Mouse (Mus musculus): ENCODE measurements around the gene 1600002K03Rik.

1600002K03Rik gene

DNA sequence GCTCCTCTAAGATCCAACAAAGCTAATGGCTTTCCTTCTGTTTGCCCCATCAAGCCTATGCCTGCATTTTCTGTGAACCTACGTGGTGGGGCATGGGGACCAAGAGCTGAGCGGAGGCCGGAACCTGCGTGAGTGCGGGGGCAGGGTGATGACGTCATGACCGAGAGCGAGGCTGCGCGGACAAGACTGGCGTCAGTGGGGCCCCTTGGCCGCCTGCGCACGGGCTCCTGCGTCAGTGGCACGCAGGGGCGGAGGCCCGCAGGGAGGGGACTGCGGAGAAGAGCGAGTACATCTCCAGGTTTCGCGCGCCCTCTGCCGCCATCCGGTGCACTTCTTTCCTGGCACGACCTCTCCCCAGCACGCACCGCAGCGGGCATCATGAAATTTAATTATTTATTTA lies 31.5 kb upstream of the 1600002K03Rik start:
- peak; percentile 95 for DNase-seq (ENCODE audit: low spot score)

DNA sequence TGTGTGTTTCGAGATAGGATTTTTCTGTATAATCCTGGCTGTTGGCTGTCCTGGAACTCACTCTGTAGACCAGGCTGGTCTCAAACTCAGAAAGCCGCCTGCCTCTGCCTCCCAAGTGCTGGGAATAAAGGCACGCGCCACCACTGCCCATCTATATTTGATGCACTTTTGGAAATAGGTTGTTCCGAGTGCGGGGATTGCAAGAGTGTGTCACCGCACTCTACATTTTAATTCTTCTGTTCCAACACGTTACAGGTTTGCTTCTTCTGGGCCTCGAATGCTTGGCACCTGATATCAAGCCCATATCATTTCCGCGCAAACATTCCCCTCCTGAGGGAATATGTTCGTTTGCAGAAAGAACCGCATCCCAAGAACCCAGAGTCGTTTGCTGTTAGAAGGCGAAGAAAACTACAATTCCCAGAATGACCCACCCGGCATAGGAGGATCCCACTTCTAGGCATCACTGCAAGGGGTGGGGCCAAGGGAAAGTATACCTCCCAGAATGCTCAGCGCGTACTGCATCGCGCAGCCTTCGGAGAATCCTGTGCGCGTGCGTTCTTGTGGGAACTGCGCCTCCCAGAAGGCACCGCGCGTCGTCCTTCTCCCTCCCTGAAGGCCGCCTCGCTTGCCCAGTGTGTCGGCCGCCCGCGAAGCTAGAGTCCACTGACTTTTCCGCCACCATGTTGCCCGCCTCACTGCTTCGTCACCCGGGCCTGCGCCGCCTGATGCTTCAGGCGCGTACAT lies 30.8 kb upstream of the 1600002K03Rik start:
- peak; percentile 96 for DNase-seq (ENCODE audit: low spot score)

DNA sequence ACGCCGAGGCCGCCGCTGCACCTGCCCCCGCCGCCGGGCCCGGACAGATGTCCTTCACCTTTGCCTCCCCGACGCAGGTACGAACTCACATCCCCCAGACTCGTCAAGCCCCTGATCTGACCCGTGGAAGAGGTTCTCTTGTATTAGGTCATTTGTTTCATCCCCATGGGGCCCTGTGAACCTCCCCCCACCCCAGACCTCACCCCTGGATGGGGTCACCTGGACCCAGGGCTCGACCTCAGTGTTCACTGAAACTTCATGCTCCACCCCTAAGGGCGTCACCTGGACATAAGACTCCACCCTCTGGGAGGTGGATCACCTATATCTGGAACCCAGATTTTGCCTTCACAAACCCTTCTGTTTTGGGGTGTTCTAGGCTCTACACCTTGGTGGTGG lies 30.2 kb upstream of the 1600002K03Rik start:
- DNase-seq (ENCODE audit: low spot score): no peak

DNA sequence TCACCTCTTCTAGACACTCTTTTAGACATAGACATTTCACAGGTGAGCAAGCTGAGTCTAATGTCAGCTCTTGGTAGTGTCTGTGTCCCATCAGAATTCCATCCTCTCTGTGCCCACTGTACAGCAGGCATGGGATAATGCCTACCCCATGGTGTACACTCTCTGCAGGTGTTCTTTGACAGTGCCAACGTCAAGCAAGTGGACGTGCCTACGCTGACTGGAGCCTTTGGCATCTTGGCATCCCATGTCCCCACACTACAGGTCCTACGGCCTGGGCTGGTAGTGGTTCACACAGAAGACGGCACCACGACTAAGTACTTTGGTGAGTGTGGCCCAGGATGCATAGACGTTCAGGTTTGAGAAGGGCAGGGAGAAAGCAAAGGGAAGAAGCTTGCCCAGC lies 29.1 kb upstream of the 1600002K03Rik start:
- DNase-seq (ENCODE audit: low spot score): no peak

DNA sequence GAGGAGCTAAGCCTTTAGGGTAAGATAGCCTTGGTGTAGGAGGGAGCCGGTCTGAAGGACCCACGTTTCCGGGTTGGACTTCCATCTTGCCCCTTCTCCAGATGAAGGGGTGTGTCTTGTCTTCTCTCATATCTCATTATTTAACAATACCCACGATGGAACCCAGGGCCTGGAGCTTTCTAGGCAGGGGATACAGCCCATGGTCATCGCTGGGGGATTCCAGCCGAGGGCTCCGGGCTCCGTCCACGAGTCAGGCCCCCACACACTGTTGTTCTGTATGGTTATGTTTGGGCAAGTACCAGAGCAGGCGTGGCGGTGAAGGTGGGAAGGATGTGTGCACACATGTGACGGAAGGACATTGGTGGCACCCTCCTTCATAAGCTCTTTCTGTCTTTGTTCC lies 28.6 kb upstream of the 1600002K03Rik start:
- DNase-seq (ENCODE audit: low spot score): no peak

DNA sequence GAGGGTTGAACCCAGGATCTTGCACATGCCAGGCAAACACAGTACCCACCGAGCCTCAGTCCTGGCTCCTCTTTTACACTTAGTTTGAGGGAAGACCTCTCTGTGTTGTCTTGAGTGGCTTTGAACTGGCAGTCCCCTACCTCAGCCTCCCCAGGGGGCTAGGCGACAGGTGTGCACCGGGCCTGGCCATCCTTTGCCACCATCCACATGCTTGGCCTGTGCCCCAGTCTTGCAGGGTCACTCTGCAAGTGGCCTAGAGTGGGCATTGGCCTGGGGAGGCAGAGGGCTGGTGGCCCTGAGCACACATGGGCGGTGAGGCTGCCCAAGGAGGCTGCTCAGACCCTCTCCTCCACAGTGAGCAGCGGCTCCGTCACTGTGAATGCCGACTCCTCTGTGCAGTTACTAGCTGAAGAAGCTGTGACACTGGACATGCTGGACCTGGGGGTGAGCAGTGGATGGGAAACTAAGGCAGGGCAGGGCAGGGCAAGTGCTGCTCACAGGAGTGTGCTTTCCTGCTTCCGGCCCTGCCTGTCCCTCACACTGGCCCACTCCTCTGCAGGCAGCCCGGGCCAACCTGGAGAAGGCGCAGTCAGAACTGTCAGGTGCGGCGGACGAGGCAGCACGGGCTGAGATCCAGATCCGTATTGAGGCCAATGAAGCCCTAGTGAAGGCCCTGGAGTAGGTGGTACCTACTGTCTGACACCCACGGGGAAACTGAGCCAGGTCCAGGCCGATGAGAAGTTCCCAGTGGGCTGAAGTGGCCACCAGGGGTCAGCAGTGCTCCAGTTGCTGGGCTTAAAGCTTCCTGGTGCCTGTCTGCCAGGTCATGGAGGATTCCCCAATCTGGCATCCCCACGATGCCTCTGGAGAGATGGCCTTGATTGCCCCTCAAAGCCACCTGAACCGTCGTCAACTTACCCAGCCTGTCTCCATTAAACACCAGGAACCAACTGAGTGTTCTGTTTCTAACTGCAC lies 27.6 kb upstream of the 1600002K03Rik start:
- DNase-seq (ENCODE audit: low spot score): no peak

DNA sequence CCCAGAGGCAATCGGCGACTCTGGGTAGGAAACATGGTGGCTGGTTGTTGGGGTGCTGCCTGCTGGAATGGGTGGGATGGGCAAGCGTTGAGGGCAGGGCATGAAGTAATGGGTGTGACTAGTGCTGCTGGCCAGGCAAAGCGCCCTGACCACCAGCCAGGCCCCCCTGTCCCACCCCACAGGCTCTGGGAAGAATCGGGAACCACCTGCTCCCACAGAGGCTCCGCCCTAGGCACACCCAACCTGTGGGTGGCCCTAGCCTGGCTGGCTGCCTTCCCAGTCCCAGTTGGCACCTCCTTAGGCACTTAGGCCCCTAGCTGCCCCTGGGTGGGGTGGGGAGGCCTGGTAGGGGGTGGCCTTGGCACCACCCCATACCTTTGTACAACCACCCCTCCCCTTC lies 26.8 kb upstream of the 1600002K03Rik start:
- DNase-seq (ENCODE audit: low spot score): no peak

DNA sequence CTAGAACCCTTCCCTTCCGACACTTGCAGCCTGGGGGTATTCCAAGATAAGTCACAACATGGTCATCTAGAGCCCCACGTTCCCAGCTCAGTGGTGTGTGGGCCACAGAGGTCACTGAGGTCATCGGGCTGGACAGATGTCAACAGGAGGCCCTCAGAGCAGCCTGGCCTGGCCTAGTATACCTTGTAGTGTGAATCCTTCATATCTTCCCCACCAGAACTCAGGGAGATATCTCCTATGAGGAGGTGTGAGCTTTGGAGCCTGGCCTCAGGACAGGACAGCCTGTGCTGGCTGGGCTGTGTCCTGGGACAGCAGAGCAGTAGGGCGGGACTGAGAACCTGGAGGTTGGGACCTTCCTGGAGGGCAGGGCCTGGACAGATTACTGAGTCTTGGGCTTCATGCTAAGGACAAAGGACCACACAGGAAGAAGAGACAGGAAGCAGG lies 26.2 kb upstream of the 1600002K03Rik start:
- DNase-seq (ENCODE audit: low spot score): no peak

DNA sequence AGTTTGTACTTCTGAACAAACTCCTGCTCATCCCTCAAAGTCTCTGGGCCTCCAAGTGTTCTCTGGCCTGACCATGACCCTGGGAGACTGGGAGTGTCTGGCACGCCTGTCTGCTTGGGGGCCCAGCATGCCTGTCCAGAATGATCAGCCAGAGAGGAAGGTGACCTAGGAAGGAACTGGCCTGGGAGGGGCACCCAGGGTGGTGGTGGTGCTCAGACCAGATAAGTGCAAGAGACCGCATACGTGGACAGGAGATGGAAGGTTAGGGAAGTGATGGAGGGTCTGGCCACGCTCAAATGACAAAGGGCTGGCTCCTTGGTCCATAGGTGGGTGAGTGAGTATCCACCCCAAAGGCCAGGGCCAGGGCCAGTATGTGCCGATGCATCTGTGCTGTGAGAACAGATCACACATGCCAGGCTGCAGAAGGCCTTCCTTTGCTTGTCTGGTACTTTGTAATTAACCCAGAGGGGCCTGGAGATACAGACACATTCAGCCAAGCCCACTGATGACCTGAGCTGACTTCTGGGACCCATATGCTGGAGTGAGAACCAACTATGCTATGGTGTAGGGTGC lies 25.5 kb upstream of the 1600002K03Rik start:
- DNase-seq (ENCODE audit: low spot score): no peak

DNA sequence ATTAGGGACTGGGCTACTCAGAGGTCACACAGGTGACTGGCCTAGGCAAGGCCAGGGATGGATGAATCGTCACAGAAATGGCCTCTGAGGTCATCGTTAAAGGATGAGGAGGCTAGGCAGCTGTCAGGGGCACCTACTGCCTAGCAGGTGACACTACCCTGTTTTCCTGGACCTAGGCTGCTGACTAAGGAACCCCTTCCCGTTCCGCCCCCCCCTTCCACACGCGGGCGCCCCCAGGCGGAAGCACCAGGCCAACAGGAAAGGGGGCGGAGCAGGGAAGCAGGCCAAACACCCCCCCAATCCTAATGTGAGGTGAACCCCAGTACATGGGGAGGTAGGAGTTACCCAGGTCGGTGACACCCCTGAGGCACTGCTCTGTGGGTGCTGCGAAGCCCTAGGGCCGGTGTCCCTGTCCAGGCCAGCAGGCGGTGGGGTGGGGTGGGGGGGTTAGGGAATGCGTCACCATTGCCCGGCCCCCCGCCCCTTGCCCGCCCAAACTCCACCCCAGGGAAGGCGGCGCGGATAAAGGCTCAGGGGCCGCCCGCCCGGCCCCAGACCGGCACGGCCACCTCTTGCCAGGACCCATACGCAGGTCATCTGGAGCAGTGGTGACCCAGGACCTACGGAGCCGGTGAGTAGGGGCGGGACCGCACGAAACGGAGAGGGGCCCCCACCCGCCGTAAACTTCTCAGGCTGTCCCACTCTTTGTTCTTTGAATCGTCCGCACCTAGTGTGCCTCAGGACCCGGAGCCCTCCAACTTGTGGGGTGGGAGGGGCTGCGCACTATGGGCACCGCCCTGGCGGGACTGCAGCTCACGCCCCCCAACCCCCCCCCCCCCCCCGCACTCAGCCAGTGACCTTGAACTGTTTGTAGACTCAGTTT lies 24.8 kb upstream of the 1600002K03Rik start, which contains the start of gene Midn:
Gene Midn (plus strand): TSS at position 554 of the 883 bp plus-strand sequence.
- DNase-seq (ENCODE audit: low spot score): peak; percentile 94

DNA sequence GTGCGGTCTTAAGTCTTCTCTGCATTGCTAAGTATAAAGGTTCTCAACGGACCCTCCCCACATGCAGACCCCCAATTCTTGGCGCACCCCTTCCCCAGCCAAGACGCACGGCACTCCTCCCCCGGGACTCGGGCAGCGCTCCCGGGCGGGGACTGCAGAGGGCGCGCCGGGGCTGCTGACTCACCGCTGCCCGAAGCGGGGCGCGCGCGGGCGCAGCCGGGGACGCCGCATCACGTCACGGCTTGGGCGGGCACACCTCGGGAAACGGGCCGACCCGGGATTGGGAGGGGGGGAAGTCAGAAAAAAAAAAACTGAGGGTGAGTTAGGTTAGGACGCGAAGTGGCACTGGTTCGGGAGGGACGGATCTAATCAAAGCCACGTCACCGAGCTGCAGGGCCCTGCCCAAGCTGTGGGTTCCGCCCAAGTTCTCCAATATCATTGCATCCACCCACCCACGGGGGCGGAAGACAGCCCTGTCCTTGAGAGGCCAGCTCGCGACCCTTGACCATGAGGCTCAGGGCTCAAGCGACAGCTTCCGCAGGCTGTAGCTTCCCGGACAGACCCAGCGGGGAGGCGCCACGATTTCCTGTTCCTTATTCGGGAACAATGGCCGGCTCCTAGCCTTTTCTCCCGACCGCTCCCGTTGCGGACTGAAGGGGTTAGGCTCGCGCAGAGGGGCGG lies 24.0 kb upstream of the 1600002K03Rik start:
- peak; percentile 94 for DNase-seq (ENCODE audit: low spot score)

DNA sequence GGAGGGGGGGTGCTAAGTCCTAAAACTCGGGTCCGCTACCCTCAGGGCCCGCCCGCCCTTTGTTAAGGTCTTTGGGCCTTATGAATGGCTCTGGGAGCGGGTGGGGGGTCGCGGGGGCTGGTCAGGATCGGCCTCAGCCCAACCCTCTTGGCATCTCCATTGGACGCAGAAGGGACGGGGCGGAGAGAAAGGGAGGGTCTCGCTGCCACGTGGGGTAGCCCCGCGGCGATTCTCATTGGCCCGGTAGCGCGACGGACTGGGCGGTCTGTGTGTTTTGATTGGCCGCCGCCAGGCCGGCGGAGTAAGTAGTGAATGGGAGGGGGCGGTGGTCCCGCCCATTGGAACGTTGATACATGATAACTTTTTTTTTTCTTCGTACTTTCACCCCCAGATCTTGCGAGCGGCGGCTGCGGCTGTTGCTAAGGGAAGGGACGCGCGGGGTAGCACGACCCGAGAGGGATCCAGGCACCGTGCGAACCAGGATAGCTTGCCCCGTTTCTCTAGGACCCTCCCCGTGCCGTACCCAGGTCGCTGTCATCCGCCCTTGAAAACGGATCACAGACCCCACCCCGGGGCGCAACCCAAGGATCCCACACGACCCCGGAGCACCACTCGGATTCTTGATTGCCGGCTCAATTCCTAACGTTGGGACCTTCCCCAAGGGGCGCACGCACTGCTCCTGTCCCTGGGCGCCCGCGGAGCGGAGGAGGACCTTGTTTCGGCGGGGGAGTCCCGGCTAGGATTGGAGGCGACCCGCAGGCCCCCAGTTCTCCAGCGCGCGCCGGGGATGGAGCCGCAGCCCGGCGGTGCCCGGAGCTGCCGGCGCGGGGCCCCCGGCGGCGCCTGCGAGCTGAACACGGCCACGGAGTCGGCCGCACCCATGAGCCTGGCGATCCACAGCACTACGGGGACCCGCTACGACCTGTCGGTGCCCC lies 23.2 kb upstream of the 1600002K03Rik start:
- DNase-seq (ENCODE audit: low spot score): peak; percentile 99

DNA sequence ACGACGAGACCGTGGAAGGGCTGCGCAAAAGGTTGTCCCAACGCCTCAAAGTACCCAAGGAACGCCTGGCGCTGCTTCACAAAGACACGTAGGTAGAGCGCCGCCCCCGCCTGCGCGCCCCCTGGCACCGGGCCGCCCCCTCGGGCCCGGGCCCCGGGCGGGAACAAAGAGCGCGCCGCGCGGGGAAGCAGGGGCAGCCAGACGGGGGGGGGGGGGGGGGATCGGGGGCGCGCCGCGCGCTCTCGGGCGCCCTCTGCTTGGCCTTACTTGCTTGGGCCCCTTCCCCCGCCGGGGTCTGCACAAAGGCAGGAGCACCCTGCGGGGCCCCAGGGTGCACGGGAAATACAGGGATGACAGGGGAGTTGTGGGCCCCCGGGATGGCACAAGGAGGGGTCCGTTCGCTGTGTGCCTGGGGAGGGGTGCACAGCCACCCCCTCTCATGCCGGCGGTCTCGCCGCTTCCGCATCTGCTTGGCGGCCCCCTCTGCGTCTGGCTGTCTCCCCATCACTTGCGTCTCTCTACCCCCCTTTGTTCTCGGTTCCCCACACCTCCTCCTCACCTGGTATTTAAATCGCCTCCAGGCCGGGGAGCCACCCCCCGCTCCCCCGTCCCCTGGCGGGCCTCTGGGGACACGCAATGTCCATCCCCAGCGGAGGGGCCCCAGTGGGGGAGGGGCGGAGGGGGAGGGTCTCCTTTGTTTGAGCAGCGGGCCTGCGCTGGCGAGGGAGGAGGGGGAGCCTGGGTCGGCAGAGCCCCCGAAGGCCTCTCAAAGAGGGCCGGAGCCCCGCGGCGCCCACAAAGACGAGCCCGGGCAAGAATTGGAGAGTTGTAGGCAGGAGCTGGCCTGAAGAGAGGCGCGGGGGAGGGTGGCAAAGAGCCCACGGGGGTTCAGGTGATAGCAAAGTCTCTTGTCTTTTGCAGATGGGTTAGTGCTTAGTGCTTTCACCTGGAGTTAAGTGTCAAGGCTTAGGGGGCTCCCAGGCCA lies 22.2 kb upstream of the 1600002K03Rik start:
- DNase-seq (ENCODE audit: low spot score): peak; percentile 82

DNA sequence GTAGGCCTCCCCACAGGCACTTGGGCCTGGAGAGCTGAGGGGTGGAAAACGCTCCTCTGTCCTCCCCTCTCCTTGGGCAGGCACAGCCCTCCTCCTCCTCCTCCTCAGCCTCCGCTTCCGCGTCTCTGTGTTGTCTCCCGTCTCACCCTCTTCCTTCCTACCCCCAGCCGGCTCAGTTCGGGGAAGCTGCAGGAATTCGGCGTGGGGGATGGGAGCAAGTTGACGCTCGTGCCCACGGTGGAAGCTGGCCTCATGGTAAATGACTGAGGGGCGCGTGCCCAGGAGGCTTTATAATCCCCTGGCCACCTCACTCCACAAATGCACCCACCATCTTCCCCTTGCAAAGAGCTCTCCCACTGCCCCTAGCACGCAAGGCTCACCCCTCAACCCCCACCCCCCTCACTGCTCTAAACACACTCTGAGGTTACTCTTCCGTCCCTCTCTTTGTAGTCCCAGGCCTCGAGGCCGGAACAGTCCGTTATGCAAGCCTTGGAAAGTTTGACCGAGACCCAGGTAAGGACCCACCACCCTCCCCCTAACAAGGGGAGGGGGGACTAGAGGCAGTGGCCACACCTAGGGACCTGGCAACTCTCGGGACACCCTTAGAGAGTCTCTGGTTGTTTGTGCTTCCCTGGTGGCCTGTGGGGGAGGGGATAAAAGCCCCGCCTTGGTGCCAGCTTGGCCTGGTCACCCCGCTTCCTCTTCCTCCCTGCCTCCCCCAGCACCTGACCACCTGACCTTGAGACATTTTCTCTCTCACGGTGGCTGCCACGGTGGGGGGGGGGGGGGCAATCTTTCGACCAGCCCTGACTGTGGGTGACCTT lies 21.3 kb upstream of the 1600002K03Rik start:
- peak; percentile 71 for DNase-seq (ENCODE audit: low spot score)

DNA sequence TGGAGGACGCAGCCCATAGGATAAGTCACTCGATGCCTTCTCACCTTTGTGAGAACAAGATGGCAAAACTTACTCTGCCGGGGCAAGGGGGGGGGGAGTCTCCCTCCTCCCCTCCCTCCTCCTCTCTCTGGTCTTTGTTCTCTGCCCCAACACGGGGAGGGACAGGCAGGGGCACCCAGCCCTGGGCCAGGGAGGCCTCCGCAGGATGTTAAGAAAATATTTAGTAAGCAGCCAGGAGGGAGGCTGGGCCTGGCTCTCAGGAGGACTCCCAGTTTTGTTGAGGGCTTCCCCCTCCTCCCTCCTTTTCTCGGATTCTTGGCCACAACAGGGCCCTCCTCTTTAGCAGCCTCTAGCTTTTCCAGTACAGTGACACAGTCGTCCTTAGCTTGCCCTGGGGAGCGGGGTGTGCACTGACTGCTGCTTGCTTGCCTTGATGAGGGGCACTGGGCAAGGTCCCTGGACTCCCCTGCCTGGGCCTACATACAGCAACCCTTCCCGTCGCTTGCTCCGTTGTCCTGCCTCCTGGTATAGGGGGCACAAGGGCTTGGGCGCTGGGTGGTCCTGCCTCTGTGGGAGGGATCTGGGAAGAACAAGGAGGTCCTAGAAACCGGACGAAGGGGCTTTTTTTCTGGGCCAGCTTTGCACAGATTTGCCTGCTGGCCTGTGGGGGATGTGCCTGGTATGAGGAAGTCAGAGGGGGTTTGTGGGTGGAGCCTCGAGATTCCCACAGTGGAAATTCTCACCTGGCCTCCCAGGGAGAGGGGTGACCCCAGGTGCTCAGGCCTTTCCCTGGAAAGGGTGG lies 20.5 kb upstream of the 1600002K03Rik start:
- DNase-seq (ENCODE audit: low spot score): no peak

DNA sequence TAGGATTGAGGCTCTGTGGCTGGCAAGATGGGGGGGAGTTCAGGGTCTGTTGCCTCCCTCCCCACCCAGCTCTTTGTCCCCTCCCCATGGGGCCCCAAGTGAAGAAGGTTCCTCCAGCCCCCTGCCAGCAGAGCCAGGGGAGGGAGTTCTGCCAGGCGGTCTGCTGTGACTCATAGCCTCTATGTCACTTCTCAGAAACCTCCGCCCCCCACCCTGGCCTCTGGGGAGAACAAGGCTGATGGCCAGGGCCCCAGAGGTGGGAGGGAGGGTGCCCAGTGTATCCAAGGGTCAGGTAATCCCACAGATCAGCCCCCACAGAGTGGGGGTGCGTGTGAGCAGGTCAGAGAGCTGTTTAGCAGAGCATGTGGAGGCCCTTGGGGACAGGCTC lies 19.9 kb upstream of the 1600002K03Rik start:
- DNase-seq (ENCODE audit: low spot score): peak; percentile 72

DNA sequence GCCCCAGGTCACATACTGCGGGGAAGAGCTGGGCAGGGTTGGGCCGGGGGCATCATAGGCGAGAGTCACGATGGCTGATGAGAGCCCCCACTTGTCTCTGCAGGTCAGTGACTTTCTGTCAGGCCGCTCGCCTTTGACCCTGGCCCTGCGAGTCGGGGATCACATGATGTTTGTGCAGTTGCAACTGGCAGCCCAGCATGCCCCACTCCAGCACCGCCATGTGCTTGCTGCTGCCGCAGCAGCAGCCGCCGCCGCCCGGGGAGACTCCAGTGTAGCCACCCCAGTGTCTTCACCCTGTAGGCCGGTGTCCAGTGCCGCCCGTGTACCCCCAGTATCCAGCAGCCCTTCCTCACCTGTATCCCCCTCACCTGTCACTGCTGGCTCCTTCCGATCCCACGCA lies 19.0 kb upstream of the 1600002K03Rik start:
- DNase-seq (ENCODE audit: low spot score): no peak
